Mouse (Mus musculus): ENCODE results near the gene Retreg3. TPM values are rescaled to one million over a fixed set of nuclear protein-coding genes. Genes with fewer than 3 reads are reported as not detected.
A peak's percentile ranks its signal among the peaks of the same experiment; 100 is the strongest.
"Not testable (repeated sequence)": the region's sequence is repeated elsewhere in the genome, so short reads cannot be mapped to it uniquely, and the experiment has no call there.

Retreg3 gene
- total RNA-seq, 2 experiments from 2014 or later: 33.3 to 34.9 TPM

DNA sequence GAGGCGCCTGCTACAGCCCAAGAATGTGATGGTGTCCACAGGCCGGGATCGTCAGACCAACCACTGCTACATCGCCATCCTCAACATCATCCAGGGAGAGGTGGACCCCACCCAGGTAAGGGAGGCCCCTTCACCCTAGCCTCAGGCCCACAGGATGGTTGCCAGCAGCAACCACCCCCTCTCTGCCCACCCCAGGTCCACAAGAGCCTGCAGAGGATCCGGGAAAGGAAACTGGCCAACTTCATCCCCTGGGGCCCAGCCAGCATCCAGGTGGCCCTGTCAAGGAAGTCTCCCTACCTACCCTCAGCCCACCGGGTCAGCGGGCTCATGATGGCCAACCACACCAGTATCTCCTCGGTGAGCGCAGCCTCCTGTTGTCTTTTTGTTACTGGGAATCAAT is 5.3 kb upstream of the Retreg3 start:
- DNase-seq; intact Hi-C loops (cut with DNase I; ENCODE audit: low total_unique reads): not testable (repeated sequence)

DNA sequence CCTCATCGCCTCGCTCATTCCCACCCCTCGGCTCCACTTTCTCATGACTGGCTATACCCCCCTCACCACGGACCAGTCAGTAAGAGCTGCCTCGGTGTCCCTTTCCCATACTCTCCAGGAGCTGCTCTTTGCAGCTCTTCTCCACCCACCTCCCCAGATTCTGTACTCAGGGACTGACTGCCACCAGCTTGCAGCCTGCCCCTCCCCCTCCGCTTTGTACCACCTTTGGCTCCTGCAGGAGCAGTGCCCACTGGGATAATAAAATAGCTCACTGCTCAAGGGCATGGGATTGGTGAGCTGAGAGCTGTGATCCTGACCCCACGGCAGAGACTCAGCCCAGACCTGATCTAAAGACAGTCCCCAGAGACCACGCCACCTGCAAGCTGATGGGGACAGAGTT is 4.8 kb upstream of the Retreg3 start:
- DNase-seq; intact Hi-C loops (cut with DNase I; ENCODE audit: low total_unique reads): not testable (repeated sequence)

DNA sequence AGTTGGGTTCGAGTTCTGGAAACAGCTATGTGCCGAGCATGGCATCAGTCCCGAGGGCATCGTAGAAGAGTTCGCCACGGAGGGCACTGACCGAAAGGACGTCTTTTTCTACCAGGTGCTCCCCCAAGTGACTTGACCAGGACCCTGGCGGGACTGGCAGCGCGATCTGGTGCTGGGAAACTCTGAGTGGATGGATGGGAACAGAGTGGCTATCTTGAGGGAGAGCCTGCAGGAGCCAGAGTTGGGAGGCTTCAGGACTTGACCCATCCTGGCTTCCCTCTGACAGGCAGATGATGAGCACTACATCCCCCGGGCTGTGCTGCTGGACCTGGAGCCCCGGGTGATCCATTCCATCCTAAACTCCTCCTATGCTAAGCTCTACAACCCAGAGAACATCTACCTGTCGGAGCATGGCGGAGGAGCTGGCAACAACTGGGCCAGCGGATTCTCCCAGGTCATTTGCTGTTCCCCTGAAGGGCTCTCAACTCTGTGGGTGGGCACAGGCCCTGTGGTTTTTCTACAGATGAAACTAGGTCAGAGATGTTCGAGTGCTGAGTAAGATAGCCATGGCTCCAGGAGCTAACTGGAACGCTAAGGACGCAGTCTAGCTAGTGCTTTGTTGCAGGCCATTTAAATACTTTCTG is 974 bp upstream of the Retreg3 start:
- DNase-seq: no peak
- intact Hi-C loops (cut with DNase I; ENCODE audit: low total_unique reads): no loop called here

DNA sequence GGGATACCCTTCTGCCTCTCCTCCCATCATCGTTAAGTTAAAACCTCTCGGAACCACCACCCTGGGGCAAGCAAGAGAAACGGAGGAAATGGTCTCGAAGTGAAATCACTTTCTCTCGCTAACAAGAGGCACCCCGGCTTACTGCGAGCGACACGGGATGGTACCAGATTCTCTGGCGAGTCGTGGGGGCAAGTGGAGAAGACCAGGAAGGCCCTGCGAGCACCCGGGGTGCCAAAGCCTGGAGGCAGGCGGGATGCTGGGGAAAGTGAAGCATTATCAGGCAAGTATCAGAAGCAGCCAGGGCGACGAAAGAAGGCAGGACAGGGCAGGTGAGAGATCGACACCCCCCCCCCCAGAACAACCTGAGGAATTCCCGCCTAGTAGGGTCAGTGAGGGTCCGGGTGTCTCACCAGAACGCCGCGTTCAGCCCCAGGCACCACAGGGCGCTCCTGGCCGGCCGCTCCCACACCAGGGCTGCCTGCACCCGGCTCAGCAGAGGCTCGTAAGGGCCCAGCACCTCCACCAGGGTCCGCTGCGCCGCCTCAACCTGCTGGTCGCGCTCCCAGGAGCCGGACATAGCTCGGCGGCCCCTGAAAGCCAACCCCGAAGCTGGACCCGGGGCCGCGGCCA is 447 bp downstream of the Retreg3 start:
- DNase-seq: no peak
- intact Hi-C loops (cut with DNase I; ENCODE audit: low total_unique reads): loop anchor here (5.0 kb wide), 1 partner anchor 48 kb away; no protein-coding TSS in a partner anchor

DNA sequence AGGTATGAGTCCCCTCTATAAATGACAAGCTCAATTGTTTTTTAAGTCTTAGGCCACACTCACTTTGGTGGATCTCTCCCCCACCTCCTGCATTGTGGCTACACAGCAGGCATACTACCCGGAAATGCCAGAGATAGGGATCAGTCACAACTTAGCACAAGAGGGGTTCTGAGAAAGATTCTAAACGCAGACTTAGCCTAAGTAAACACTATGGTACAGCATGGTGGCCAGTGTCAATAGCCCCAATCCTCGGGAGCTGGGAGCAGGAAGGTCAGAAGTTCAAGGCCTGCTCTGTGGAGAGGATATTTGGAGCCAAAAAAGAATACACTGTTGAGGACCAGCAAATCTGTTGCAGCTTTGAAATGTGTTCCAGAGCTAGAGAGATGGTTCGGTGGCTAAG is 1.6 kb downstream of the Retreg3 start:
- DNase-seq: no peak
- intact Hi-C loops (cut with DNase I; ENCODE audit: low total_unique reads): loop anchor here (5.0 kb wide), 1 partner anchor 49 kb away; no protein-coding TSS in a partner anchor

DNA sequence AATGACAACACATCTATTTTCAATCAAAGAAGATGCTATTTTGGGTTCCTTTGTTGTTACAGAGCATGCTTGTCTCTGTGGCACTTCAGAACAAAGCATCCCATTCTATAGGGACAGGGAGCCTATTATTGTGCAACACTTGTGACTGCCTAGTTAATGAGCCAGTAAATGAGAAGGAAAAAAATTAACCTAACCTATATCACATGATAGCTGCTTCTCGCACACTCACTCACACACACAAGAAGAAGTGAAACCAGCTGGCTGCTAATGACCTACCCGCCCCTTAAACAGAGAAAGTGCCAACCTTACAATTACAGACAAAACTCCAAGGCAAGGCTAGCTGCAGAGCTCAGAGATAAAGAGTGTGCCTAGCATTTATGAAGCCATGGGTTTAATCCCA is 4.1 kb downstream of the Retreg3 start:
- DNase-seq: no peak
- intact Hi-C loops (cut with DNase I; ENCODE audit: low total_unique reads): loop anchor here (5.0 kb wide), 1 partner anchor 52 kb away; no protein-coding TSS in a partner anchor

DNA sequence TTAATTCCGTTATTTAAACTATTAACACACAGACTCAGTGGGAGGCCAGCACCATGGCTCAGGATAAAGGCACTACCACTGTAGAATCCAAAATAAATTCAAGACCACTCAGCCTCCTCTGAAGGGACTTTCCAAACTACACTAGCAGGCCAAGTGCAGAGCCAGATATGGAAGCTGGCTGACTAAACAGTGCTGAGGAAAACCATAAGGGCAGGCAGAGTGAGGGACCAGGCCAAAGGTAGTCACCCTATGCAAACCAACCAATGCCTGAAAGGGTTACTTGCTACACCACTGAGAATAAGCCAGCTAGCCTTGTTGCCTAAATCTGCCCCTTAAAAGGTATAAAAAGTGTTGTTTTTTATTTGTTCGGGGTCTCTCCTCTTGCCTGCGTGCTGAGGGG is 7.5 kb downstream of the Retreg3 start:
- DNase-seq: no peak
- intact Hi-C loops (cut with DNase I; ENCODE audit: low total_unique reads): no loop called here

DNA sequence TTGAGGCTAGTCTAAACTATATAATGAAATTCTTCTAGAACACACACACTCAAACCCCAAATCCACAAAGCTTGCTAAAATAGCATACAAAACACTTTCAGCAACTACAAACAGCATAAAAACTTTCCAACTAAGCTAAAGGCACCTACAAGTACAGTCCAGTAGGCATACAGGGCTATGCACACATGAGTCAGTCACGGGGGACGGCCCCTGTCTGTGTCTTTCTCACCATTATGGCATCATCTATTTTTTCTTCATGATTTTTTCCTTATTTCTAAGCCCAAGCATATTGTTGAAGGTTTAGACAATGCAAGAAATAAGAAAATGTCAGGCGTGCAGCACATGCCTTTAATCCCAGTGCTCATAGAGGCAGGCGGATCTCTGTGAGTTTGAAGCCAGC is 8.5 kb downstream of the Retreg3 start:
- DNase-seq: no peak
- intact Hi-C loops (cut with DNase I; ENCODE audit: low total_unique reads): no loop called here

DNA sequence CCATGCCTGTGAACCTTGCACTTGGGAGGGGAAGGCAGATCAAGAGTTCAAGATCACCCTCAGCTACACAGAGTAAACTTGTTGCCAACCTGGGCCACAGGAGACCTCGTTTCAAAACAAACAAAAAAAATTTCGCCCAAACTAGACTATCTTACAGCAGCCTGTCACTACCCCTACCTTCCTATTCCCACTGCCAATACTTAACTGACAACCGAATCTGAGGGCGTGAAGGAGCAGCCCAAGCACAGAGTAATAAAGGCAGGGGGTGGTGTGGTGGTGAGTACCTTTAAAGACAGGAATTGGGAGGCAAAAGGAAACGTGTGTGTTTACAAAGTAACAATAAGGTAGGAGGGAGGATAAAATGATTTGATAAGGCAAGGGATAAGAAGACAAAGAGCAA is 9.0 kb downstream of the Retreg3 start:
- intact Hi-C loops (cut with DNase I; ENCODE audit: low total_unique reads): no loop called here
- no peak for DNase-seq

DNA sequence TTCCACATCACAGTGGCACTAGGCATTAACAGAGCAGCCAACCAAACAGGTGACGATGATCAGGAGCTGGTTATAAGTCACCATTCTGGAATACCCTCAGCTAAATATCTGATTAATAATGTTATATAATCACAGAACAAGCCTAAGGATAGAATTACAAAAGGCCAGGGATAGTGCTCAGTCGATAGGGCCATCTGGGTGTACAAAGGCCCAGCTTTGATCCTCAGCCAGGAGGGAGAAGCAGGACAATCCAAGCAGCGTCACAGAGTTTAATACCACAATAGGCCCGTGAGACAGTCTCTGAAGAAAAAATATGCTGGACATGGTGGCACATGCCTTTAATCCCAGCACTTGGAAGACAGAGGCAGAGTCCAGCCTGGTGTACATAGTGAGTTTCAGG is 10.3 kb downstream of the Retreg3 start:
- intact Hi-C loops (cut with DNase I; ENCODE audit: low total_unique reads): no loop called here
- DNase-seq: no peak

DNA sequence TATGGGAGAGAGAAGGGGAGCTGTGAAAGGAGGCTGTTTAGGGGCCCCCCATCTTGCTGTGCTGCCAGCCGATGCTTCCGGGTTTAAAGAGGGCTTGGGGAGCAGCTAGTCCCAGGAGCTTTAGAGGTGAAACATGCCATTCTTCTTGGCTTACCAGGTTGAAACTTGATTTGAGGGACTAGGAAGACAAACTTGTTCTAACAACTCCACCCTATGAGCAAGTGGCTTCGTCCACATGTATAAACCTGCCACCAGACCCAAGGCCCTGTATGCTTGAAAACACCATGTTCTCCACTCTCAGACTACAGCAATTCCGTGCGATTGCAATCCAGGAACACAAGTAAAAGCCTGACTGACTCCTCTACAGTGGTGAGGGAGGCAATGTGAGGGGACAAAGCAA is 16.7 kb downstream of the Retreg3 start:
- no peak for DNase-seq

DNA sequence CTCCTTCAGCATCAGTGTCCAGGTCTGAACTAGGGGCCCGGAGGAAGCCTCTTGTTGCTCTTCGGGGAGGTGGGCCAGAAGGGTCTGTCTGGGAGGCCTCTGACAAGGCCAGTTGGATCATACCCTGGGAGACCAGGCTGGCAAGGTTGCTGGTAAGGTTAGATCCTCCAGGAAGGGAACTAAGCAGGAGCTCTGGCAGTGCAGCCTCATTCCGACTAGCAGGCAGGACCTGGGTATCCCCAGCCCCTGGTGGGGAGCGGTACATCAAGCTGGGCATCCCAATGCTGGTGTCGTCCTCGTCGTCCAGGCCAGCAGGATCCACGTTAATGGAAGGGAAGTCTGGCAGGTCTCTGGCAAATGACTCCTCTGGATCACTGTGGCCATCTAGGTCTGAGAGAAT is 21.5 kb downstream of the Retreg3 start:
- intact Hi-C loops (cut with DNase I; ENCODE audit: low total_unique reads): loop anchor here (5.0 kb wide), 1 partner anchor 79 kb away; the partner anchor contains the start of gene Ccr10
- DNase-seq: no peak

More for the DNA sequence above, 16.7 kb downstream of the Retreg3 start:
- intact Hi-C loops (cut with DNase I; ENCODE audit: low total_unique reads): no loop called here

DNA sequence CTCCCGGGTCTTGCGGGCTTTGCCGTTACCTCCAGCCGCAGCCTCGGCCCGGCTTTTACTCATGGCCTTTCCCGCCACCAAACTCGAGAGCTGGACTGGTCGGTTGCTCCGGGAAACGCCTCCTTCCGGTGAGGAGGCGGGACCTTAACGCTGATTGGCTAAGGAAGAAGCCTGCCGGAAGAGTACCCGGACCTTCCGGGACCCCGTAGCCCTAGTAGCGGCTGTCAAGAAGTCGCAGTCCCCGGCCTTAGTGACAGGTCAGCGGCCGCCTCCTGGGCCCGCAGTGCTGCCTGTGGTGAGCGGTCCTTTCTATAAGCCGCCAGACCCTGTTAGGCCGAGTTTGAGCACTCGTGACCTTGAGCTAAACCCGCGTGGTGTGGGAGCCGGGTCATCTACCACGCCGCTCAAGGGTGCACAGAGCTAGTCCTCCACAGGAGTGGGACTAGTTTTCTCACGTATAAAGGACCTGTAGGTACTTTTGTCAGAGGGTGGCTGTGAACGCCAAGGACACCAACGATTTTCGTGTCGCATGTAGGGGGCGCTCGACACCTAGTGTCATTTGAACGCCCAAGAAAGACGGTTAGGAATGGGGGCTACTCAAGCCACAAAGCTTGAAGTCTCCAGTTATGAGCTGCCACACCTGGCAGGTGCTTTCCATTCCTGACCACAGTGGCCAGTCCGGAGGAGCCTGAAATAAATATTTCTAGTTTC is 24.2 kb downstream of the Retreg3 start, which contains the start of gene Psmc3ip:
TSS of gene Psmc3ip (minus strand) at position 123 of the 711 bp plus-strand sequence.
- peak; percentile 93 for DNase-seq
- intact Hi-C loops (cut with DNase I; ENCODE audit: low total_unique reads): loop anchor here (5.0 kb wide), 1 partner anchor 82 kb away; the partner anchor contains the start of gene Ccr10

DNA sequence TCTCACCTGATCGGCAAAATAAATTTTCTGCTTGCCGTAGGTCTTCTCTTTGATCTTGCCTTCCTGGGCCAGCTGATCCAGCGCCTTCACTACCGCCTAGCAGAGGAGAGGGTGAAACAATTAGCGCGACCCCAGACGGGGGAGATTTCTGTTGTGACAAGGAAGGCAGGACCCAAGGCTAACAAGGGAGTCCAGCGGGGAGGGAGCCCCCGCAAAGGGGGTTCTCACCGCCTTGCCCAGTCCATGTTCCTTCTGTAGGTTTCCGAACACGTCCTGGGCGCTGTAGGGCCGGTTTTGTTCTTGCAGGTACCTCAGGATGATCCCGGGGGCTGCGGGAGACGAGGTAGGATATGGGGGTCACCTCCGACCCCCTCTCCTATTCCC is 24.8 kb downstream of the Retreg3 start:
- intact Hi-C loops (cut with DNase I; ENCODE audit: low total_unique reads): loop anchor here (5.0 kb wide), 1 partner anchor 82 kb away; the partner anchor contains the start of gene Ccr10
- DNase-seq: no peak

DNA sequence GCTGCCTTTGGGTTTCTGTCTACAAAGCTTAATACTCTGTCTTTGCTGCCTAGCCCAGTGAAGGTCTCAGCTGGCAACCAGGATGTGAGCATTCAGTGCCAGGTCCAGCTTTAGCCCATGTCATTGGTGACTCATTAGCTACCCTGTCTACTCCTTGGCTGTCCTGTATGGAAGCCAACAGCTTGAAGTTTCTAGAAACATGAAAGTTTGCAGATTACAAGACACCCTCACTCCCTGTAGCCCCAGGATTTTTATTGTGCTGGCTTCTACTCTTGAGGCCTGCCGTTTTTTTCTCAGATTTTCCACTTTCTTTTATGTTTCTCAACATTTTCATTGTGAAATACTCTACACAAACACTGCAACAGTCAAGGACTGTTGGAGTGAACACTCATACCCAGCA is 29.8 kb downstream of the Retreg3 start:
- intact Hi-C loops (cut with DNase I; ENCODE audit: low total_unique reads): no loop called here
- DNase-seq: no peak

DNA sequence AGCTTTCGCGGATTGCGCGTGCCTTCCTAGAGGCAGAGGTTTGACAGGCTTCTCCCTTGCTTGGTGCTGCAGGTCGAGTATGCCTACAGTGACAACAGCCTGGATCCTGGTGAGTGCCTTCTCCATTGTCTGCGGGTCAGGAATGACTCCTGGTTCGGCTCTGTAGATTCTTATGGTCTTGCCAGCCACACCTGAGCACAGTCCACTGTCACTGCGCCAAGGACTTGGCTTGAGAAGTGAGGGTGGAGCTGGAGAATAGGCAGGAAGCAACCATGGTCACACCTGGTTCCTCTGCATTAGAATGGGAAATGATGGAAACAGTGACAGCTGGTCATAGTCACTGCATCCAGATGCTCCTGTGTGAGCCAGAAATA is 32.0 kb downstream of the Retreg3 start:
- no peak for DNase-seq
- intact Hi-C loops (cut with DNase I; ENCODE audit: low total_unique reads): no loop called here

DNA sequence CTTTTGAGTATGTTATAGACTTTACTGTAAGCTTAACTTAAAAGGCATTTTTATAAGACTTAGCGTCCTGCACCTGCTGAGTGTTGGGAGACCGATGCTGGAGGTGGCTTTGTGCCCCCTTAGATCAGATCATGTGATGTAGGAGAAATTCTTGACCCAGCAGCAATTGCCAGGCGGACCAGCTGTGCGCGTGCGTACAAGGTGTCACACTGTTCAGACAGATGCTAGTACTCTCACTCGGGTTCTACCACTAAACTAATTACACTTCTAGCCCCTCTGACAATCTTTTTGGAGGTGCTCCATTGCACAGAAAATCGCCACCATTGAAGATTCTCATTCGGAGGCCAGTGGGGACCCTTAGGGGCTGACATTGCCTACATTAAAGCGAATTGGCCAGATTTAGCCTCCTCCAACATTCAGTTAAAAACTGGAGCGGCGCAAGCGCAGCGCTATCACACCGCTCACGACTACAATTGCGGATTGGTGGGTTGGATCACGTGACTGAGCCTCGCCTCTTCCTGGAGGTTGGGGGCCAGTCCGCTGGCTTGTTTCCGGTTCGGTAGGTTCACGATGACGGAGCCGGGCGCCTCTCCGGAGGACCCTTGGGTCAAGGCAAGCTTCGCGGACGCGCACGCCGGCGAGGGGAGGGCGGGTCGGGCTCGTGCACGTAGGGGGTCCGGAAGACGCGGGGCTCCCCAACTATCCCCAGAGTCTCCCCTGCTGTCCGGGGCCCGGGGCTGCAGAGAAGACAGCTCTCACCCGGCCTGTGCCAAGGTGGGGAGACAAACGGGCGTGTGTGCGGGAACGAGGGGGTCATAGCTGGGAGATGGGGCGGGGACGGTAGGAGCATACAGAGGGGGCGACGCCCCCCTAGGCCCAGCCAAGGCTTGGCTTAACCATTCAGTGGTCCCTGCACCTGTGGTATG is 32.7 kb downstream of the Retreg3 start, which contains the start of gene Mlx:
TSS of gene Mlx (plus strand) at position 522 of the 926 bp plus-strand sequence.
- peak; percentile 91 for DNase-seq
- intact Hi-C loops (cut with DNase I; ENCODE audit: low total_unique reads): no loop called here

DNA sequence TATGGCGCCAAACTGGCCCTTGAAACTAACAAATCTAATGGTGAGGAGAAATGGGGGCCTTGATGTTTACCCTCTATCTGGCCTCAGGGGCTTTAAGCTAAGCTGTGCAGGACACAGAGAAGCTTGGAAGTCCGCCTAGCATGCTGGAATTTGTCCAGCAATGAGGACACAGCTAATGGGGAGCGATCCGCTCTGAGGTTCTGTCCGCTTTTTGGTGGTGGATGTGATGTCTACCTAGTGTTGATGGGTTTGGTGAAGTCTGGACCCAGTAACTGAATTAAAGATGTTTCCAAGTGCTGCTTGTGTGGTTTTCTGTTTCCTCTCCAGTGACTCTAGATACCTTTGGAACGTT is 33.4 kb downstream of the Retreg3 start:
- DNase-seq: no peak
- intact Hi-C loops (cut with DNase I; ENCODE audit: low total_unique reads): no loop called here

DNA sequence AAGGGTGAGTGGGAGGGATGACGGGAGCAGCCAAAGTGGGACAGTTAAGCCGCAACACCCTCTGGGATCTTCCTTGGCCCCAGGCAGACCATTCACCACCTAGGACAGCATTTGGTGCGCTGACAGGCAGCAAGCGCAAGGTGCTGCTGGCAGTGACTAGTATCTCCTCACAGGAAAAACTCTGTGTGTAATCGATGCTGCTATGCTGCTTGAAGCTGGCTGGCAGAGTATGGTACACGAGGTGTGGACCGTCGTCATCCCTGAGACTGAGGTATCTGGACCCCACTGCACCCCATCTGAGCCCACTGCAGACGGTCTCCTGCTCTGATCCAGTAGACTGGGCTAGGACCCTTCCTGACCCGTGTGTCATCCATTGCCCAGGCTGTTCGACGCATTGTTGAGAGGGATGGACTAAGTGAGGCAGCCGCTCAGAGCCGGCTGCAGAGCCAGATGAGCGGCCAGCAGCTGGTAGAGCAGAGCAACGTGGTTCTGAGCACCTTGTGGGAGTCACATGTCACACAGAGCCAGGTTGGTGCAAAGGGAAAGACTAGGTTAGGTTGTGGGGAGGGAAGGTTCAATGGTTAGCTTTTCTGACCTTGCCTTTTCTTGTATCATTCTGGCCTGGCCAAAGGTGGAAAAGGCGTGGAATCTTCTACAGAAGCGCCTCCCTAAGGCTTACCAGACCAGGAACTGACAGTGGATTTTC is 33.9 kb downstream of the Retreg3 start:
- intact Hi-C loops (cut with DNase I; ENCODE audit: low total_unique reads): no loop called here
- no peak for DNase-seq
